Comparison of ENCODE assay signal across 15 mouse cellular contexts in the genomic region with DNA sequence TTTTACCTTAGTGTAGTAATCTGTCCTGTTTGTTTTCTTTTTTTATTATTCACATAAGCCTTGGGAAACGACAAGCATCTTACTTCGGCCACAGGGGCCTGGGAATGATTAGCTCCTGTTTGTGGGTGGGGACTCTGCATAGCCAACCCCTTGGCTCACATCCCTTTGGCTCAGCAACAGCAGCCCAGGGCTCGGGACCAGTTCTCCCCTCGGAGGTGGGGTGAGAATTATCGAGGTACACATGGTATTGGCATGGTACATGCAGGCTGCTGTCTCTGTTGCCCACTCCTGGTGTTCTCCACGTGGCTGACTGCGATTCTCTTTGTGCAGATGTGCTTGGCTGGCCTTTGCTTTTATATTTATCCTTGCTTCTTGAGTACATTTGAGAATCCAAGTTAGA.
DNase-seq lines count a peak whose midpoint lies in the region; ATAC-seq and TF ChIP-seq lines count a peak whose summit lies in the region.
"Had no signal": no experiment of that assay in that cellular context is flagged by ENCODE, and none has a peak within 500 bp of the region (broad histone marks: within the 10 kb centered on the region; RNA-seq: fewer than 3 reads in every experiment).

No protein-coding gene starts in this region.

- H3K4me1 ChIP-seq in heart, embryonic 10.5 days, result peaks cover 23% of the 10 kb centered on the region; the same call in 1 of the 2 replicates
- H3K4me1 ChIP-seq in embryonic facial prominence, embryonic 15.5 days, result peaks cover 34% of the 10 kb centered on the region
- H3K4me1 ChIP-seq in limb, embryonic 10.5 days, result peaks cover 34% of the 10 kb centered on the region
- peaks cover 6% of the 10 kb centered on the region; the same call in 1 of the 2 replicates for H3K4me1 ChIP-seq in stomach, postnatal 0 days (replicated peaks; ENCODE audit: control insufficient read depth, insufficient read depth)
- no peaks in the 10 kb centered on the region for H3K4me1 ChIP-seq in hindbrain, embryonic 13.5 days (replicated peaks)
- H3K4me1 ChIP-seq in kidney, embryonic 14.5 days (ENCODE audit: control insufficient read depth, insufficient read depth, low read length), result no peaks in the 10 kb centered on the region

- TF ChIP-seq EP300 in stomach, postnatal 0 days (optimal IDR thresholded peaks at IDR 0.05), result no peak

- no peaks in the 10 kb centered on the region for H3K36me3 ChIP-seq in heart, embryonic 10.5 days
- no peaks in the 10 kb centered on the region for H3K36me3 ChIP-seq in embryonic facial prominence, embryonic 15.5 days
- H3K36me3 ChIP-seq in limb, embryonic 10.5 days, result no peaks in the 10 kb centered on the region
- H3K36me3 ChIP-seq in stomach, postnatal 0 days (ENCODE audit: control insufficient read depth, insufficient read depth, low read length), result no peaks in the 10 kb centered on the region
- H3K36me3 ChIP-seq in hindbrain, embryonic 13.5 days, result no peaks in the 10 kb centered on the region
- H3K36me3 ChIP-seq in kidney, embryonic 14.5 days (ENCODE audit: control insufficient read depth, insufficient read depth, low read length), result no peaks in the 10 kb centered on the region
- H3K36me3 ChIP-seq: liver, embryonic 15.5 days had no signal

- DNase-seq in heart, embryonic 10.5 days (ENCODE audit: low spot score), result peak; percentile 66
- no peak for DNase-seq in heart, postnatal 10 days
- DNase-seq in limb, embryonic 10.5 days (ENCODE audit: low spot score), result peak; percentile 57
- DNase-seq in stomach, postnatal 0 days (ENCODE audit: low spot score), result no peak
- DNase-seq: adrenal gland, postnatal 10 days; cerebellum, adult 11-12 months; cerebellum, postnatal 36 days; kidney, adult 11 months; kidney, postnatal 14 days; lung, postnatal 14 days; thymus, postnatal 25 days had no signal

- H3K4me3 ChIP-seq in heart, embryonic 10.5 days, result no peak overlapping the region
- no peak overlapping the region for H3K4me3 ChIP-seq in embryonic facial prominence, embryonic 15.5 days (replicated peaks)
- H3K4me3 ChIP-seq in limb, embryonic 10.5 days, result no peak overlapping the region
- H3K4me3 ChIP-seq in stomach, postnatal 0 days (ENCODE audit: low read depth, low read length), result no peak overlapping the region
- no peak overlapping the region for H3K4me3 ChIP-seq in hindbrain, embryonic 13.5 days
- H3K4me3 ChIP-seq in kidney, embryonic 14.5 days (ENCODE audit: low read length), result no peak overlapping the region
- H3K4me3 ChIP-seq: liver, embryonic 15.5 days had no signal

- WGBS in heart, embryonic 10.5 days, result 44% methylated on average over 7 of the region's 7 CpGs
- 24% methylated on average over 7 of the region's 7 CpGs for WGBS in embryonic facial prominence, embryonic 15.5 days
- 42% methylated on average over 7 of the region's 7 CpGs for WGBS in limb, embryonic 10.5 days
- 37% methylated on average over 7 of the region's 7 CpGs for WGBS in stomach, postnatal 0 days
- 77% methylated on average over 7 of the region's 7 CpGs for WGBS in hindbrain, embryonic 13.5 days
- WGBS in kidney, embryonic 14.5 days, result 77% methylated on average over 7 of the region's 7 CpGs

- TF ChIP-seq CTCF in stomach, postnatal 0 days (IDR thresholded peaks at IDR 0.05; ENCODE audit: low read depth), result no peak

- H3K9me3 ChIP-seq in heart, embryonic 10.5 days, result no peaks in the 10 kb centered on the region
- no peaks in the 10 kb centered on the region for H3K9me3 ChIP-seq in embryonic facial prominence, embryonic 15.5 days (replicated peaks)
- H3K9me3 ChIP-seq in limb, embryonic 10.5 days (replicated peaks), result no peaks in the 10 kb centered on the region
- H3K9me3 ChIP-seq in stomach, postnatal 0 days (ENCODE audit: control insufficient read depth, low read length), result no peaks in the 10 kb centered on the region
- H3K9me3 ChIP-seq in hindbrain, embryonic 13.5 days, result no peaks in the 10 kb centered on the region
- no peaks in the 10 kb centered on the region for H3K9me3 ChIP-seq in kidney, embryonic 14.5 days (ENCODE audit: control insufficient read depth, low read length)
- H3K9me3 ChIP-seq: liver, embryonic 15.5 days had no signal

- peak; percentile 66 for ATAC-seq in embryonic facial prominence, embryonic 15.5 days (ENCODE audit: insufficient number of reproducible peaks, low FRiP score, low TSS enrichment, low read depth)
- peak; percentile 57 for ATAC-seq in stomach, postnatal 0 days (ENCODE audit: low FRiP score, low TSS enrichment)
- no peak for ATAC-seq in hindbrain, embryonic 13.5 days (ENCODE audit: low FRiP score)
- no peak; the same call in 1 of the 2 replicates for ATAC-seq in kidney, embryonic 14.5 days (ENCODE audit: low FRiP score, low TSS enrichment)

- no peak overlapping the region for H3K9ac ChIP-seq in embryonic facial prominence, embryonic 15.5 days
- H3K9ac ChIP-seq in stomach, postnatal 0 days (ENCODE audit: low read length), result no peak overlapping the region
- no peak overlapping the region for H3K9ac ChIP-seq in hindbrain, embryonic 13.5 days
- no peak overlapping the region for H3K9ac ChIP-seq in kidney, embryonic 14.5 days (ENCODE audit: low read depth, low read length)
- H3K9ac ChIP-seq: liver, embryonic 15.5 days had no signal

- peaks cover 5% of the 10 kb centered on the region; the same call in 1 of the 2 replicates for H3K27me3 ChIP-seq in heart, embryonic 10.5 days (ENCODE audit: insufficient read depth, poor library complexity, severe bottlenecking)
- H3K27me3 ChIP-seq in embryonic facial prominence, embryonic 15.5 days, result no peaks in the 10 kb centered on the region
- no peaks in the 10 kb centered on the region for H3K27me3 ChIP-seq in limb, embryonic 10.5 days (ENCODE audit: low read depth, poor library complexity, severe bottlenecking)
- no peaks in the 10 kb centered on the region for H3K27me3 ChIP-seq in stomach, postnatal 0 days (ENCODE audit: control insufficient read depth, insufficient read depth, low read length)
- H3K27me3 ChIP-seq in hindbrain, embryonic 13.5 days, result 0 out of 2 replicates have a peak, but pooled peaks cover 4% of the 10 kb centered on the region
- no peaks in the 10 kb centered on the region for H3K27me3 ChIP-seq in kidney, embryonic 14.5 days (ENCODE audit: control insufficient read depth, insufficient read depth, low read length)
- H3K27me3 ChIP-seq: liver, embryonic 15.5 days had no signal

- no peak overlapping the region for H3K27ac ChIP-seq in heart, embryonic 10.5 days
- H3K27ac ChIP-seq in embryonic facial prominence, embryonic 15.5 days (replicated peaks), result 0 out of 2 replicates have a peak overlapping the region, but pooled peaks have one; percentile 24
- H3K27ac ChIP-seq in limb, embryonic 10.5 days, result peak overlapping the region; percentile 63
- H3K27ac ChIP-seq in stomach, postnatal 0 days (replicated peaks), result 0 out of 2 replicates have a peak overlapping the region, but pooled peaks have one; percentile 25
- H3K27ac ChIP-seq in hindbrain, embryonic 13.5 days, result no peak overlapping the region
- no peak overlapping the region for H3K27ac ChIP-seq in kidney, embryonic 14.5 days (ENCODE audit: low read depth, low read length)
- H3K27ac ChIP-seq: liver, embryonic 15.5 days had no signal

- H3K4me2 ChIP-seq in embryonic facial prominence, embryonic 15.5 days (replicated peaks), result no peak overlapping the region
- H3K4me2 ChIP-seq in stomach, postnatal 0 days (replicated peaks; ENCODE audit: low read depth), result no peak overlapping the region
- H3K4me2 ChIP-seq in hindbrain, embryonic 13.5 days, result no peak overlapping the region
- no peak overlapping the region for H3K4me2 ChIP-seq in kidney, embryonic 14.5 days (replicated peaks; ENCODE audit: low read depth, low read length)
- H3K4me2 ChIP-seq: liver, embryonic 15.5 days had no signal

- intact Hi-C loops in heart, postnatal 10 days (cut with DNase I), result no loop called here

Comparison
In these comparisons a context has a peak if more than half of its experiments do, and no peak if none do; other contexts are left out.
1. DNase-seq: peak in heart, embryonic 10.5 days (single experiment) and limb, embryonic 10.5 days (single experiment); none in heart, postnatal 10 days (0 of 2) and stomach, postnatal 0 days (single experiment).
2. H3K27ac ChIP-seq: peak in embryonic facial prominence, embryonic 15.5 days (single experiment), limb, embryonic 10.5 days (single experiment) and stomach, postnatal 0 days (single experiment); none in heart, embryonic 10.5 days (single experiment), hindbrain, embryonic 13.5 days (single experiment) and kidney, embryonic 14.5 days (single experiment).
3. ATAC-seq: peak in embryonic facial prominence, embryonic 15.5 days (single experiment) and stomach, postnatal 0 days (single experiment); none in hindbrain, embryonic 13.5 days (single experiment) and kidney, embryonic 14.5 days (single experiment).